Mouse (Mus musculus): ENCODE measurements around the gene Gm29289. TPM values are rescaled to one million over a fixed set of nuclear protein-coding genes. Genes with fewer than 3 reads are reported as not detected.
"Not testable (repeated sequence)": the region's sequence is repeated elsewhere in the genome, so short reads cannot be mapped to it uniquely, and the experiment has no call there.

Gene Gm29289
- not detected for polyA plus RNA-seq (2017; shearing (Covaris generic))

- not testable (repeated sequence) for ATAC-seq
Observed at GRCm38 (mm10) chrY:2932282-2932681, at the start of gene Gm29289. Gene Gm29289 (plus strand): TSS chrY:2932582.

DNA sequence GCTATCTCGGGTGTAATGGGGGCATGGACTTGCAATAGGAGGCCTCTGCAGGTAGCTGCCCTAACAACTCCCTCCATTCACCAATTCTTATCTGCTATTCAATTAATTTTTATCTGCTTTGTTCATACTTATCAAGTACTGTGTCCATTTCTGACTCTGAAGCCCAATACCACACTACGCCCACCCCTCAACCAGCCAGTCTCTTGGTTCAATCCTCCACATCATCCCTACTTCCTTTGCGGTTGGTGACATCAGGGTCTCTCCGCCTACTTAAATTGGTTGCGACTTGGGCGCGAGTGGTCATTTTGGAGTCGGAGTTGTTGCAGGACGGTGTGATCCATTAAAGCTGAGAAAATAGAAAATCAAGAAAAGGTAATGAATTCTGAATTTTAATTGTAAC lies 31.7 kb upstream of the Gm29289 start, which contains the start of gene Gm10352:
Gene Gm10352, plus strand, starts transcription at position 301 of the 400 bp plus-strand sequence.
- ATAC-seq, result not testable (repeated sequence)

Other genes starting within 250 kb of the Gm29289 start
- not detected for gene H2al2b, start 211.9 kb upstream of the Gm29289 start, polyA plus RNA-seq (2017; shearing (Covaris generic))
- not detected for gene Gm4064, start 136.4 kb upstream of the Gm29289 start, polyA plus RNA-seq (2017; shearing (Covaris generic))
- not detected for gene Rbmy, start 101.9 kb upstream of the Gm29289 start, polyA plus RNA-seq (2017; shearing (Covaris generic))
- gene Gm10256, start 101.9 kb upstream of the Gm29289 start, polyA plus RNA-seq (2017; shearing (Covaris generic)), result not detected
- not detected for gene Gm10352, start 31.6 kb upstream of the Gm29289 start, polyA plus RNA-seq (2017; shearing (Covaris generic))

Data from inflammation-experienced regulatory T-cells, adult 6 months (primary cell).